Mouse (Mus musculus) forebrain, embryonic 13.5 days (tissue): ENCODE results near the gene 2300009A05Rik. TPM values are rescaled to one million over a fixed set of nuclear protein-coding genes. Genes with fewer than 3 reads are reported as not detected.

ENCODE experiments used
- polyA plus RNA-seq: library from polyadenylated mRNA; unstranded; fragments of >200 nt; fragmentation: Nextera tagmentation; extraction: Ambion mirVana; gene quantifications from 2 replicates; pipeline ENCODE4 v1.2.1, GENCODE M21; 2015

2300009A05Rik gene
- polyA plus RNA-seq, 1 experiment from 2014 or later: 66.2 TPM

Other genes with a start within 250 kb of the 2300009A05Rik start
- 33.9 and 38.0 TPM in 2 replicates for gene Map2k5, start 21.3 kb downstream of the 2300009A05Rik start, polyA plus RNA-seq
- gene Iqch, start 203.2 kb upstream of the 2300009A05Rik start, polyA plus RNA-seq: 0.06 and 0.18 TPM in 2 replicates
- 47.1 and 51.2 TPM in 2 replicates for gene Aagab, start 203.4 kb upstream of the 2300009A05Rik start, polyA plus RNA-seq